In the genomic region with DNA sequence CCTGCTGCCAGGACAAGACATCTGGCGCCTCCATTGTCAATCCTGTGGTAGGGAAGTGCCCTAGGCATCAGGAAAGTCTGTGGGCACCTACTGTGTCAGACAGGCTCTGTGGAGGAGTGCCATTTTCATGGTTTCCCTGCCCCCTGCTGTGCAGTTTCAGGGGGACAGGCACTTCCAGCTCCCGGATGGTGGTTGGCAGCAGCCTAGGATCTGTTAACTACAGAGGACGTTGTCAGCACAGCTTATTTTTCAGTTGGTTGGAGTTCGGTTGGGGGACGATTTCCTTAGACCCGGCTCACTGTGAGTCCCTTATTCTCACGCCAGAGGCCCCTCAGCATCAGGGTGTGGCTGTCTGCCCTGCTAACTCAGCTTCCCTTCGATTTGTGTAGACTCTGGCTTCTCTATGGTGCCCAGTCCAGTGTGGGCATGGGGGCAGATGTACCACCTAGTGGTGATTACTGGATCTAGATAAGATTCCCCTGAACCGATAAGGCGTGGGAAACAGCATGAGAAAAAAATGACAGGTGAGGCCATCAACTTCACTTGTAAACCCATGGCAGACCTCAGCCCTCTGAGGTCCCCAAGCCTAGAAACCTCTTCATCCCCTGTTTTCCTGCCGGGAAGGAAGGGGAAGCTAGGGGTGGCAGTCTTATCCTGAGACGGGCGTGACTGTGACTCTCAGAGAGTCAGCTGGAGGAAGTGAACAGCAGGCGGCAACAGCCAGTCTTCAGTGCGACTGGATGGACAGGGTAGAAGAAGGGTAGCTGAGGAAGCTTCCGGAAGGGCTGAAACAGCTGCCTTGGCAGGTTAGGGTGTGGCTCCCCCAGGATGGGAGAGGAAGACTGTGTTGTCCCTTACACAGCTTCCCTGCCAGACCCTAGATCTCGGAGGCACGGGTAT, we compare ENCODE assay signal across 8 mouse cellular contexts. TPM values are rescaled to one million over a fixed set of nuclear protein-coding genes. Genes with fewer than 3 reads are reported as not detected.
DNase-seq lines count a peak whose midpoint lies in the region; ATAC-seq and TF ChIP-seq lines count a peak whose summit lies in the region.

No protein-coding gene starts in this region.

- peaks cover 39% of the 10 kb centered on the region for H3K4me1 ChIP-seq in forebrain, embryonic 15.5 days
- peaks cover 40% of the 10 kb centered on the region for H3K4me1 ChIP-seq in kidney, embryonic 16.5 days (ENCODE audit: insufficient read depth, low read length)
- peaks cover 26% of the 10 kb centered on the region for H3K4me1 ChIP-seq in stomach, postnatal 0 days (replicated peaks; ENCODE audit: control insufficient read depth, insufficient read depth)

- CTCF ChIA-PET in Patski (lab: Charles Lee): interaction anchor here (0.8 to 5.1 kb wide), 11 partner anchors 9 to 82 kb away, joined by 3 to 28 read pairs (median 7); a partner anchor contains a TSS

- peak; percentile 47 for DNase-seq in cerebellum, adult 8-10 months
- no peak for DNase-seq in Patski (ENCODE audit: low read depth, low spot score)
- DNase-seq in lung, postnatal 25 days (ENCODE audit: low spot score): peak; percentile 54
- DNase-seq in stomach, postnatal 0 days (ENCODE audit: low spot score): peak; percentile 69
- DNase-seq in ovary, postnatal 10 days (ENCODE audit: low spot score): no peak

- no peaks in the 10 kb centered on the region for H3K27me3 ChIP-seq in Patski
- no peaks in the 10 kb centered on the region for H3K27me3 ChIP-seq in forebrain, embryonic 15.5 days
- no peaks in the 10 kb centered on the region for H3K27me3 ChIP-seq in kidney, embryonic 16.5 days (ENCODE audit: insufficient read depth, low read length)
- no peaks in the 10 kb centered on the region for H3K27me3 ChIP-seq in stomach, postnatal 0 days (ENCODE audit: control insufficient read depth, insufficient read depth, low read length)

- 60% methylated on average over 18 of the region's 18 CpGs for WGBS in forebrain, embryonic 15.5 days
- 49% methylated on average over 18 of the region's 18 CpGs for WGBS in kidney, embryonic 16.5 days
- WGBS in stomach, postnatal 0 days: 50% methylated on average over 18 of the region's 18 CpGs

- H3K9me3 ChIP-seq in forebrain, embryonic 15.5 days: no peaks in the 10 kb centered on the region
- no peaks in the 10 kb centered on the region for H3K9me3 ChIP-seq in kidney, embryonic 16.5 days (ENCODE audit: low read length)
- H3K9me3 ChIP-seq in stomach, postnatal 0 days (ENCODE audit: control insufficient read depth, low read length): no peaks in the 10 kb centered on the region

- peak overlapping the region; percentile 50 for H3K27ac ChIP-seq in forebrain, embryonic 15.5 days (replicated peaks)
- H3K27ac ChIP-seq in kidney, embryonic 16.5 days (ENCODE audit: low read length): peak overlapping the region; percentile 97
- peak overlapping the region; percentile 96 for H3K27ac ChIP-seq in stomach, postnatal 0 days (replicated peaks)

- H3K9ac ChIP-seq in forebrain, embryonic 15.5 days (replicated peaks): no peak overlapping the region
- peak overlapping the region; percentile 34 for H3K9ac ChIP-seq in kidney, embryonic 16.5 days (replicated peaks; ENCODE audit: low read length)
- H3K9ac ChIP-seq in stomach, postnatal 0 days (ENCODE audit: low read length): peak overlapping the region; percentile 43

- POLR2A ChIA-PET in Patski (lab: Charles Lee): interaction anchor here (0.6 to 0.8 kb wide), 2 partner anchors 11 to 21 kb away, joined by 3 to 4 read pairs; no protein-coding TSS in a partner anchor

- H3K36me3 ChIP-seq in forebrain, embryonic 15.5 days: 0 out of 2 replicates have a peak, but pooled peaks cover 3% of the 10 kb centered on the region
- no peaks in the 10 kb centered on the region for H3K36me3 ChIP-seq in kidney, embryonic 16.5 days (ENCODE audit: insufficient read depth, low read length)
- H3K36me3 ChIP-seq in stomach, postnatal 0 days (ENCODE audit: control insufficient read depth, insufficient read depth, low read length): no peaks in the 10 kb centered on the region

- no peak overlapping the region for H3K4me3 ChIP-seq in forebrain, embryonic 15.5 days
- H3K4me3 ChIP-seq in kidney, embryonic 16.5 days (ENCODE audit: low read length): no peak overlapping the region
- H3K4me3 ChIP-seq in stomach, postnatal 0 days (ENCODE audit: low read depth, low read length): no peak overlapping the region

- H3K4me2 ChIP-seq in forebrain, embryonic 15.5 days (replicated peaks): no peak overlapping the region
- H3K4me2 ChIP-seq in kidney, embryonic 16.5 days (replicated peaks; ENCODE audit: low read depth, low read length): no peak overlapping the region
- H3K4me2 ChIP-seq in stomach, postnatal 0 days (replicated peaks; ENCODE audit: low read depth): peak overlapping the region; percentile 17

- no peak for TF ChIP-seq CTCF in Patski (IDR thresholded peaks at IDR 0.05)
- TF ChIP-seq CTCF in stomach, postnatal 0 days (IDR thresholded peaks at IDR 0.05; ENCODE audit: low read depth): peak; percentile 60

- no peak for TF ChIP-seq EP300 in stomach, postnatal 0 days (optimal IDR thresholded peaks at IDR 0.05)

- in situ Hi-C loops in Patski (cut with MboI; ENCODE audit: low pct_unique_long_range_greater_than_20kb): no loop called here

- no peak for ATAC-seq in cerebellum, adult (ENCODE audit: insufficient number of reproducible peaks, low FRiP score, low TSS enrichment)
- peak; percentile 24 for ATAC-seq in Patski
- no peak for ATAC-seq in forebrain, embryonic 15.5 days (replicated peaks)
- ATAC-seq in kidney, embryonic 16.5 days (ENCODE audit: low FRiP score, low TSS enrichment): no peak
- 0 out of 2 replicates have a peak, but pooled peaks have one; percentile 22 for ATAC-seq in stomach, postnatal 0 days (ENCODE audit: low FRiP score, low TSS enrichment)

RNA-seq across cellular contexts. Expression of a gene that starts 3.5 kb away (rescaled TPM):
- 0.14 TPM for polyA plus RNA-seq in Patski (2021)
- polyA plus RNA-seq in forebrain, embryonic 15.5 days (2015; fragmentation: Nextera tagmentation; extraction: Ambion mirVana): 2.4 and 2.5 TPM in 2 replicates
- 1.5 and 1.6 TPM in 2 replicates for polyA plus RNA-seq in kidney, embryonic 16.5 days (2015; fragmentation: Nextera tagmentation; extraction: Ambion mirVana)
- 0.40 TPM in 2 replicates for polyA plus RNA-seq in stomach, postnatal 0 days (2015; fragmentation: Nextera tagmentation; extraction: Ambion mirVana)

RNA-seq across cellular contexts. Expression of a gene that starts 21.0 kb away (rescaled TPM):
- 166 TPM for polyA plus RNA-seq in Patski (2021)
- 45.5 and 52.5 TPM in 2 replicates for polyA plus RNA-seq in forebrain, embryonic 15.5 days (2015; fragmentation: Nextera tagmentation; extraction: Ambion mirVana)
- polyA plus RNA-seq in kidney, embryonic 16.5 days (2015; fragmentation: Nextera tagmentation; extraction: Ambion mirVana): 32.4 and 38.1 TPM in 2 replicates
- polyA plus RNA-seq in stomach, postnatal 0 days (2015; fragmentation: Nextera tagmentation; extraction: Ambion mirVana): 34.3 and 38.7 TPM in 2 replicates

RNA-seq across cellular contexts. Expression of a gene that starts 58.9 kb away (rescaled TPM):
- not detected for polyA plus RNA-seq in Patski (2021)
- polyA plus RNA-seq in forebrain, embryonic 15.5 days (2015; fragmentation: Nextera tagmentation; extraction: Ambion mirVana): 0.18 and 0.38 TPM in 2 replicates
- polyA plus RNA-seq in kidney, embryonic 16.5 days (2015; fragmentation: Nextera tagmentation; extraction: Ambion mirVana): not detected in 2 replicates
- not detected in 2 replicates for polyA plus RNA-seq in stomach, postnatal 0 days (2015; fragmentation: Nextera tagmentation; extraction: Ambion mirVana)

Comparison
In these comparisons a context has a peak if more than half of its experiments do, and no peak if none do; other contexts are left out.
1. DNase-seq: peak in cerebellum, adult 8-10 months (single experiment), lung, postnatal 25 days (single experiment) and stomach, postnatal 0 days (single experiment); none in Patski (single experiment) and ovary, postnatal 10 days (single experiment).
2. ATAC-seq: peak in Patski (single experiment) and stomach, postnatal 0 days (single experiment); none in cerebellum, adult (single experiment), forebrain, embryonic 15.5 days (single experiment) and kidney, embryonic 16.5 days (single experiment).
3. Peak in every context shown above with its lines, with median percentiles within 50 percentile points of each other: H3K27ac ChIP-seq.